Mouse (Mus musculus): Measurements from ENCODE around the gene Zfp961.

- TF ChIP-seq CTCF (conservative IDR thresholded peaks at IDR 0.05 in 1 of 2, IDR thresholded peaks at IDR 0.05 in 1 of 2; ENCODE audit: low read depth in 2 of 2, low read length in 2 of 2), result no peak
- no peak for TF ChIP-seq ZC3H11A (IDR thresholded peaks at IDR 0.05; ENCODE audit: low read depth, low read length)
- TF ChIP-seq POLR2A (IDR thresholded peaks at IDR 0.05; ENCODE audit: low read depth, low read length), result no peak
- no peak for TF ChIP-seq E2F4 (IDR thresholded peaks at IDR 0.05; ENCODE audit: insufficient replicate concordance, low read depth, low read length)
- TF ChIP-seq POLR2AphosphoS2 (IDR thresholded peaks at IDR 0.05; ENCODE audit: low read depth, low read length), result no peak
Observed at GRCm38 (mm10) chr8:71927779-71928178, 23.1 kb upstream of the Zfp961 start.

Measured in CH12.LX (cell line).